Mouse (Mus musculus) thymus, postnatal 36 days (tissue): ENCODE data around the gene Ctsa.
A peak's percentile ranks its signal among the peaks of the same experiment; 100 is the strongest.
"Not testable (repeated sequence)": the region's sequence is repeated elsewhere in the genome, so short reads cannot be mapped to it uniquely, and the experiment has no call there.

Experiments used
- DNase-seq, 2 experiments: peaks; one replicate each; pipeline ENCODE4 v3.0.0; 2022; ENCODE audit warnings: mixed read lengths in 2 of 2

Ctsa gene

GRCm38 (mm10) chr2:164805332-164805718 is 27.3 kb upstream of the Ctsa start:
- DNase-seq = no peak

- DNase-seq = no peak
These were observed 26.1 kb upstream of the Ctsa start for GRCm38 (mm10) chr2:164806614-164807013.

GRCm38 (mm10) chr2:164813557-164813956 is 19.1 kb upstream of the Ctsa start:
- no peak for DNase-seq

- no peak for DNase-seq
These were observed 17.3 kb upstream of the Ctsa start for GRCm38 (mm10) chr2:164815348-164815747.

GRCm38 (mm10) chr2:164815821-164816220 is 16.9 kb upstream of the Ctsa start:
- no peak for DNase-seq

- no peak for DNase-seq
These were observed 15.5 kb upstream of the Ctsa start for GRCm38 (mm10) chr2:164817206-164817605.

GRCm38 (mm10) chr2:164817703-164818102 is 15.0 kb upstream of the Ctsa start:
- no peak for DNase-seq

- no peak for DNase-seq
These were observed 11.6 kb upstream of the Ctsa start for GRCm38 (mm10) chr2:164821060-164821459.

- DNase-seq = peak; percentile 98 to 100
These were observed 10.0 kb upstream of the Ctsa start, which contains the start of gene Zswim1 for GRCm38 (mm10) chr2:164822636-164823165. TSS of gene Zswim1 (plus strand) at chr2:164822686.

GRCm38 (mm10) chr2:164823181-164823585 is 9.5 kb upstream of the Ctsa start:
- peak in 1 of 2 experiments; percentile 17 for DNase-seq

GRCm38 (mm10) chr2:164823969-164824368 is 8.7 kb upstream of the Ctsa start:
- DNase-seq = no peak

GRCm38 (mm10) chr2:164825521-164825920 is 7.2 kb upstream of the Ctsa start:
- no peak for DNase-seq

GRCm38 (mm10) chr2:164827146-164827850 is 5.4 kb upstream of the Ctsa start:
- no peak for DNase-seq

- DNase-seq = no peak
These were observed 4.2 kb upstream of the Ctsa start, which contains the start of gene Spata25 for GRCm38 (mm10) chr2:164828437-164828836. TSS of gene Spata25 (minus strand) at chr2:164828537.

- no peak for DNase-seq
These were observed 3.6 kb upstream of the Ctsa start for GRCm38 (mm10) chr2:164829090-164829489.

GRCm38 (mm10) chr2:164831029-164831428 is 1.6 kb upstream of the Ctsa start:
- no peak for DNase-seq

GRCm38 (mm10) chr2:164832032-164832747 is 483 bp upstream of the Ctsa start:
- no peak for DNase-seq

- DNase-seq = peak; percentile 84 to 86
These were observed 764 bp downstream of the Ctsa start, which contains the start of gene Neurl2 for GRCm38 (mm10) chr2:164833314-164833959. TSS of gene Neurl2 (minus strand) at chr2:164833456.

GRCm38 (mm10) chr2:164834531-164834930 is 1.9 kb downstream of the Ctsa start:
- peak; percentile 41 to 57 for DNase-seq

- no peak for DNase-seq
These were observed 2.5 kb downstream of the Ctsa start for GRCm38 (mm10) chr2:164835164-164835563.

GRCm38 (mm10) chr2:164845782-164846181 is 13.1 kb downstream of the Ctsa start:
- peak in 1 of 2 experiments; percentile 32 for DNase-seq

GRCm38 (mm10) chr2:164850061-164850460 is 17.4 kb downstream of the Ctsa start:
- DNase-seq = peak; percentile 28 to 47

- not testable (repeated sequence) for DNase-seq
These were observed 22.9 kb downstream of the Ctsa start for GRCm38 (mm10) chr2:164855572-164855971.
